Mouse (Mus musculus) stomach, embryonic 15.5 days (tissue): Measurements from ENCODE around the gene Gm21173. TPM values are rescaled to one million over a fixed set of nuclear protein-coding genes. Genes with fewer than 3 reads are reported as not detected.
"Not testable (repeated sequence)": the region's sequence is repeated elsewhere in the genome, so short reads cannot be mapped to it uniquely, and the experiment has no call there.

ENCODE experiments used
- ATAC-seq: fragments of 200-750 bp; cut with Nextera tagmentation; 2 replicates; pipeline ENCODE4 v1.8.0; 2017; ENCODE audit warnings: low read depth, moderate number of reproducible peaks, moderate TSS enrichment; ENCODE audit not compliant: insufficient read depth, low FRiP score
- H3K27ac ChIP-seq: fragments of 300-500 bp; sonication (generic); 2 replicates; pipeline ENCODE4 v1.5.1; 2015; ENCODE audit warnings: mild to moderate bottlenecking, inconsistent platforms
- H3K27me3 ChIP-seq: fragments of 300-500 bp; sonication (generic); replicated peaks from 2 replicates; pipeline ENCODE4 v1.6.1; 2015; ENCODE audit warnings: inconsistent platforms
- H3K36me3 ChIP-seq: fragments of 300-500 bp; sonication (generic); 2 replicates; pipeline ENCODE4 v1.6.1; 2015; ENCODE audit warnings: inconsistent platforms
- H3K4me1 ChIP-seq: fragments of 300-500 bp; sonication (generic); 2 replicates; pipeline ENCODE4 v1.6.1; 2015; ENCODE audit warnings: inconsistent platforms
- H3K4me2 ChIP-seq: fragments of 300-500 bp; sonication (generic); 2 replicates; pipeline ENCODE4 v1.6.1; 2015; ENCODE audit warnings: mild to moderate bottlenecking, inconsistent platforms
- H3K4me3 ChIP-seq: fragments of 300-500 bp; sonication (generic); replicated peaks from 2 replicates; pipeline ENCODE4 v1.5.1; 2015; ENCODE audit warnings: inconsistent platforms
- H3K9ac ChIP-seq: fragments of 300-500 bp; sonication (generic); 2 replicates; pipeline ENCODE4 v1.6.1; 2015; ENCODE audit warnings: inconsistent platforms
- H3K9me3 ChIP-seq: fragments of 300-500 bp; sonication (generic); 2 replicates; pipeline ENCODE4 v1.6.1; 2016; ENCODE audit warnings: inconsistent platforms
- WGBS: fragments of 180-500 bp; shearing (Covaris S2); methylation state at CpG from one replicate; pipeline ENCODE4 v1.1.7; 2015; 5-methylcytosine and 5-hydroxymethylcytosine counted together
- polyA plus RNA-seq: library from polyadenylated mRNA; unstranded; fragments of >200 nt; fragmentation: Nextera tagmentation; extraction: Ambion mirVana; gene quantifications from 2 replicates; pipeline ENCODE4 v1.2.1, GENCODE M21; 2015

The Gm21173 gene
- not detected in 2 replicates for polyA plus RNA-seq

DNA sequence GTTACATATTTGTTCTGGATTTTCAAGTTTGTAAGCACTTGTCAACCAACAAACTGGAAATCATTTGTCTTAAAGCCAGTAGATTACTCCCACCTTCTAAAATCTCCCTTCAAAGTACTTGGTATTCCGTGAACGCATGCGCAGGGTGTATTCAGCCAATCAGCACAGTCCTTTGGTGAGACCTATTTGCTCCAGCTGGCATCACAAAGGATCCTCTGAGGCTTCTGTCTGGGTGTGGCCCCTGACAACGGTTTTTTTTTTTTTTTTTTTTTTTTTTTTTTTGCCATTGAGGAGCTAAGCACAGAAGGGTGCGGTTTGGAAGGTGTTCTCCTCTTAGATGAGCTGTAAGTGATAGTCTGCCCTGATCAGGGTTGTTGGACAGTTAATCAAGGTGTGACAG, at the start of gene Gm21173:
Gene Gm21173 (plus strand): TSS at position 301 of the 400 bp plus-strand sequence.
- H3K36me3 ChIP-seq, H3K9me3 ChIP-seq, H3K27me3 ChIP-seq, H3K4me3 ChIP-seq, H3K4me2 ChIP-seq, ATAC-seq, H3K27ac ChIP-seq, H3K9ac ChIP-seq, H3K4me1 ChIP-seq: not testable (repeated sequence)
- no CpG with 5 or more reads among the region's 5 CpGs for WGBS
